Mouse (Mus musculus) forebrain, embryonic 12.5 days (tissue): ENCODE data around the gene Senp3. TPM values are rescaled to one million over a fixed set of nuclear protein-coding genes. Genes with fewer than 3 reads are reported as not detected.
"Not testable (repeated sequence)": the region's sequence is repeated elsewhere in the genome, so short reads cannot be mapped to it uniquely, and the experiment has no call there.

ENCODE experiments used
- ATAC-seq: fragments of 200-750 bp; cut with Nextera tagmentation; 2 replicates; pipeline ENCODE4 v1.8.0; 2017; ENCODE audit warnings: moderate TSS enrichment; ENCODE audit not compliant: low FRiP score
- H3K27ac ChIP-seq: fragments of 300-500 bp; sonication (generic); 2 replicates; pipeline ENCODE4 v1.5.1; 2016; ENCODE audit warnings: mild to moderate bottlenecking
- H3K27me3 ChIP-seq: fragments of 300-500 bp; sonication (generic); 2 replicates; pipeline ENCODE4 v1.6.1; 2016; ENCODE audit warnings: mild to moderate bottlenecking
- H3K36me3 ChIP-seq: fragments of 300-500 bp; sonication (generic); replicated peaks from 2 replicates; pipeline ENCODE4 v1.6.1; 2016; ENCODE audit warnings: mild to moderate bottlenecking
- H3K4me1 ChIP-seq: fragments of 300-500 bp; sonication (generic); 2 replicates; pipeline ENCODE4 v1.6.1; 2016
- H3K4me2 ChIP-seq: fragments of 300-500 bp; sonication (generic); 2 replicates; pipeline ENCODE4 v1.6.1; 2016; ENCODE audit warnings: mild to moderate bottlenecking, moderate library complexity
- H3K4me3 ChIP-seq: fragments of 300-500 bp; sonication (generic); replicated peaks from 2 replicates; pipeline ENCODE4 v1.5.1; 2016; ENCODE audit warnings: mild to moderate bottlenecking
- H3K9ac ChIP-seq: fragments of 300-500 bp; sonication (generic); 2 replicates; pipeline ENCODE4 v1.6.1; 2016; ENCODE audit warnings: mild to moderate bottlenecking
- H3K9me3 ChIP-seq: fragments of 300-500 bp; sonication (generic); 2 replicates; pipeline ENCODE4 v1.6.1; 2016
- WGBS: fragments of 180-500 bp; shearing (Covaris S2); methylation state at CpG from one replicate; pipeline ENCODE4 v1.1.7; 2016; 5-methylcytosine and 5-hydroxymethylcytosine counted together
- polyA plus RNA-seq: library from polyadenylated mRNA; unstranded; fragments of >200 nt; fragmentation: Nextera tagmentation; extraction: Ambion mirVana; gene quantifications from 2 replicates; pipeline ENCODE4 v1.2.1, GENCODE M21; 2016

Senp3 gene
- 106 and 119 TPM in 2 replicates for polyA plus RNA-seq

DNA sequence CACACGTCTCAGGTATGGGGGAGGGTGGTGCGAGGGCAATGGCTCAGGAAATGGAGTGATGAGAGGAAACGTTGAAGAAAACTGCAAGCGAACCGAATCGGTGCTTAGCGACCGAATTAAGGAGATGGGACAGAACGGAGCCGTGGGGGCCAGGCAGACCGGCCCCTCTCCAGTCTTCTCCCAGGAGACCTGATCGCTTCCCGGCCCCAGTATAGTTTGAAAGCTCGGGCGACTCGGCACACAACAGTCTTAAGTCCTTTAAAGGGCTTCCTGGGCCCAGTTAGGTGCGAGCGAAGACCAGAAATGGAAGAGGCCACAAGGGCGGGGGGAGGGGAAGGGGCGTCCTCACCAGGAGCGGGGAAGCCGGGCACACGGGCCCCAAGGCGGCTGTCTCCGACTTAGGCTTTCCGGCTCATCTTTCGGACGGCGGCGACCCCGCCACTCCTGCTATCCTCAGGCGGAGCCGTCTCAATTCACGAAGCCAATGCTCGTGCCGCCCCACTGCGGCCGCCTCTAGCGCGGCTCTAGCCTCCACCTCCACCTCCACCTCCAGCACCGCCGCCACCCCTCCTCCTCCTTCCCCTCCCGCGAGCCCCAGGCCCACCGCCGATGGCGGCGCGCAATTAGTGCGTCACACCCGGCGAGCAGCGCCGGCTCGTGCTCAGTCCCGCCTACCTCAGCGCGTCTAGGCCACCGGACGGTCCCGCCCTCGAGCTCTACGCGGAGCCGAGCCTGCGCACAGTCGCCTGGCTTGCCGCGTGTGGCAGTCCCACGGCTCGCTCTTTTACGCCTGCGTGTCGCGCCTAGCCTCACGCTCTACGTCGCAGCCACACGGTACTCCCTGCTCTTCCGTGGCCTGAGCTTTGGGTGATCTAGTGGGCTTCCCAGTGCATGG lies at the start of gene Senp3:
Gene Senp3 (minus strand): TSS at position 771 of the 895 bp plus-strand sequence.
- H3K27ac ChIP-seq: peak within 1 kb of the TSS; percentile 95
- H3K4me3 ChIP-seq: peak within 1 kb of the TSS; percentile 83
- H3K9me3 ChIP-seq: no peaks in the 10 kb centered on the region
- peak within 1 kb of the TSS; percentile 75 for H3K9ac ChIP-seq
- peaks cover 36% of the 10 kb centered on the region for H3K4me1 ChIP-seq
- H3K36me3 ChIP-seq: peaks cover 37% of the 10 kb centered on the region
- H3K27me3 ChIP-seq: peaks cover 13% of the 10 kb centered on the region; the same call in 1 of the 2 replicates
- ATAC-seq: peak; percentile 98
- under 1% methylated on average over 76 of the region's 80 CpGs for WGBS
- H3K4me2 ChIP-seq: peak within 1 kb of the TSS; percentile 88

DNA sequence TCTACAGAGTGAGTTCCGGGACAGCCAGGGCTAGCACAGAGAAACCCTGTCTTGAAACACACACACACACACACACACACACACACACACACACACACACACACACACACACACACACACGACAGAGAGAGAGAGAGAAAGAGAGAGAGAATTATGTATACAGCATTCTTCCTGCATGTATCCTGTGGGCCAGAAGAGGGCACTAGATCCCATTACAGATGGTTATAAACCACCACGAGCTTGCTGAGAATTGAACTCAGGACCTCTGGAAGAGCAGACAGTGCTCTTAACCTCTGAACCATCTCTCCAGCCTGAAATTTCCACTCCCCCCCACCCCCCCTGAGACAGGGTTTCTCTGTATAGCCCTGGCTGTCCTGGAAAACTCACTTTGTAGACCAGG lies 49.5 kb upstream of the Senp3 start:
- H3K4me1 ChIP-seq, H3K9me3 ChIP-seq, H3K27me3 ChIP-seq, H3K4me3 ChIP-seq, H3K9ac ChIP-seq, H3K4me2 ChIP-seq, ATAC-seq, H3K27ac ChIP-seq: not testable (repeated sequence)
- peaks cover 31% of the 10 kb centered on the region for H3K36me3 ChIP-seq
- 91% methylated on average over 2 of the region's 3 CpGs for WGBS

GRCm38 (mm10) chr11:69729063-69729462 lies 47.2 kb upstream of the Senp3 start:
- Histone ChIP-seq H3K4me1 (no peaks in the 10 kb centered on the region), H3K36me3 (peaks cover 7% of the 10 kb centered on the region), H3K4me2 (no peak overlapping the region), H3K27me3 (no peaks in the 10 kb centered on the region), H3K9me3 (no peaks in the 10 kb centered on the region), H3K4me3 (no peak overlapping the region), H3K27ac (no peak overlapping the region), H3K9ac (no peak overlapping the region)
- no peak for ATAC-seq
- WGBS: 13% methylated on average over 3 of the region's 3 CpGs

- H3K4me1 ChIP-seq: no peaks in the 10 kb centered on the region
- H3K27ac ChIP-seq: no peak overlapping the region
- H3K9ac ChIP-seq: no peak overlapping the region
- no peaks in the 10 kb centered on the region for H3K36me3 ChIP-seq
- ATAC-seq: no peak
- no peaks in the 10 kb centered on the region for H3K9me3 ChIP-seq
- no peak overlapping the region for H3K4me2 ChIP-seq
- H3K4me3 ChIP-seq: no peak overlapping the region
- no peaks in the 10 kb centered on the region for H3K27me3 ChIP-seq
- 39% methylated on average over 5 of the region's 5 CpGs for WGBS
Measured at GRCm38 (mm10) chr11:69725951-69726350, 44.1 kb upstream of the Senp3 start.

DNA sequence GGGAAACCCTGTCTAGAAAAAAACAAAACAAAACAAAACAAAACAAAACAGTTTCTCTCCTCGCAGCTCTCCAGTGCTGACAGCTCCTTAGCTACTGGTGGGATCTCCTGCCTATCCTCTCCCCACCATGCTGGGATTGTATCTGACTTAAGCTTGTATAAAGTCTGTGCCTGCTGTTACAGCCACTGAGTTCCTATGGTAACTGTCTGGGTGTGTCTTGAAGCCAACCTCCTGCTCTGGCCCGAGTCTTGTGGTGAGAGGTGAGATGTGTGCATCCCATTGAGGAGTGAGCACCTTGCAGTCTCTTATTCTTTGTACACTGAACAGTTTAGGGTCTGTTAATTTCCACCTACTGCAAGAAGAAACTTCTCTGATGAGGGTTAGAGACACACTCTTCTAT lies 41.2 kb upstream of the Senp3 start:
- Histone ChIP-seq H3K9ac (no peak overlapping the region), H3K4me1 (peaks cover 5% of the 10 kb centered on the region; the same call in 1 of the 2 replicates), H3K4me3 (no peak overlapping the region), H3K27ac (no peak overlapping the region), H3K27me3 (no peaks in the 10 kb centered on the region), H3K9me3 (no peaks in the 10 kb centered on the region), H3K4me2 (no peak overlapping the region), H3K36me3 (no peaks in the 10 kb centered on the region)
- 63% methylated on average over 2 of the region's 2 CpGs for WGBS
- no peak for ATAC-seq

DNA sequence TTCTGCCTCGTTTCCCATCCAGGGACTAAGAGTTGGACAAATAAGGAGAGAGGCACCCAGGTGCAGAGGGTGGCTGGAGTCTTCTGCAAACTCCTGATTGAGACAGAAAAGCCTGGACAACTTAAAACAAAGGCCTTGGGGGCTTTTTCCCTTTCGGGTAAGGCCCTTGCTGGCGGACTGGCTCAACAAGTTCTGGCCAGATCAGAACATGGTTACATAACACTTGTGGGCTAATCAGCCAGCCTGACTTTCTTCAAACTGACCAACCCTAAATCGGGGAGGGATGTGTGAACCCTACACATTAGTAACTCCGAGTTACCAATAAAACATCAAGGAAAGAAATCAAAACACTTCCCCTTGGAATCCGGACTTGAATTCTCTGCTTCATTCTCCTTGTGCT lies 39.0 kb upstream of the Senp3 start:
- Histone ChIP-seq H3K27me3 (no peaks in the 10 kb centered on the region), H3K9me3 (no peaks in the 10 kb centered on the region), H3K36me3 (no peaks in the 10 kb centered on the region), H3K4me1 (peaks cover 5% of the 10 kb centered on the region; the same call in 1 of the 2 replicates), H3K4me2 (no peak overlapping the region), H3K9ac (no peak overlapping the region), H3K27ac (no peak overlapping the region), H3K4me3 (no peak overlapping the region)
- no peak for ATAC-seq
- WGBS: 81% methylated on average over 6 of the region's 6 CpGs

DNA sequence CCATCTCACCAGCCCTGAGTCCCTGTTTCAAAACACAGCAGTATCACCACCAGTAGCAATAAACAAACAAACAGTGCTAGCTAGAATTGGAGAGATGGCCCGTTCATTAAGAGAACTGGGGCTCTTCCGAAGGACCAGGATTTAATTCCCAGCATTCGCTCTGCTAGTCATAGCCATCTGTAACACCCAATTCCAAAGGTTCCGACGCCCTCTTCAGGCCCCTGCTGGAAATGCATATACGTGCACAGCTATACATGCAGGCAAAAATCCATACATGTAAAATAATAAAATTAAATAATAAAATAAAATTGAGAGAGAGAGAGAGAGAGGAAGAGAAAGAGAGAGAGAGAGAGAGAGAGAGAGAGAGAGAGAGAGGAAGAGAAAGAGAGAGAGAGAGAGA lies 37.5 kb upstream of the Senp3 start:
- WGBS: 70% methylated on average over 6 of the region's 6 CpGs
- H3K36me3 ChIP-seq: no peaks in the 10 kb centered on the region
- peaks cover 5% of the 10 kb centered on the region; the same call in 1 of the 2 replicates for H3K4me1 ChIP-seq
- H3K4me2 ChIP-seq: no peak overlapping the region
- no peak overlapping the region for H3K4me3 ChIP-seq
- no peak overlapping the region for H3K27ac ChIP-seq
- ATAC-seq: no peak
- H3K9me3 ChIP-seq: no peaks in the 10 kb centered on the region
- H3K9ac ChIP-seq: no peak overlapping the region
- H3K27me3 ChIP-seq: no peaks in the 10 kb centered on the region

DNA sequence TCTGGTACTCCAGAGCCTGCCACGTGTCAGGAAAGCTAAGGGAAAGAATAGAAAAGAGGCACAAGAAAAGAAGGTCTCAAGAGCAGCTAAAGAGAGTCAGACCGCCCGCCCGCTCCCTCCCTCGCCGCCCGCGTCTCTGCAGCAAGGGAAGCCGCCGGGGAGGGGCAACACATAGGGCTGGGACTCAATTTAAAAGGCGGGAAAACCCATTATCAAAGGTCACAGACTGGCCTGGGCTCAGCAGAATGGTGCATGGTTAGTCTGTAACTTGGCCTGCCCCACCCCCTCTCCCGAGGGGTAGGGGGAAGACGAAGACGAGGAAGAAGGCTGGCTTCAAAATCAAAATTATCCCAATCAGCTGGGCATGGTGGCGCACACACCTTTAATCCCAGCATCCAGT lies 36.8 kb upstream of the Senp3 start:
- Histone ChIP-seq H3K4me3 (no peak overlapping the region), H3K4me1 (peaks cover 5% of the 10 kb centered on the region; the same call in 1 of the 2 replicates), H3K27me3 (no peaks in the 10 kb centered on the region), H3K9ac (no peak overlapping the region), H3K27ac (no peak overlapping the region), H3K4me2 (peak overlapping the region; percentile 6), H3K36me3 (no peaks in the 10 kb centered on the region), H3K9me3 (no peaks in the 10 kb centered on the region)
- 23% methylated on average over 15 of the region's 15 CpGs for WGBS
- no peak for ATAC-seq

DNA sequence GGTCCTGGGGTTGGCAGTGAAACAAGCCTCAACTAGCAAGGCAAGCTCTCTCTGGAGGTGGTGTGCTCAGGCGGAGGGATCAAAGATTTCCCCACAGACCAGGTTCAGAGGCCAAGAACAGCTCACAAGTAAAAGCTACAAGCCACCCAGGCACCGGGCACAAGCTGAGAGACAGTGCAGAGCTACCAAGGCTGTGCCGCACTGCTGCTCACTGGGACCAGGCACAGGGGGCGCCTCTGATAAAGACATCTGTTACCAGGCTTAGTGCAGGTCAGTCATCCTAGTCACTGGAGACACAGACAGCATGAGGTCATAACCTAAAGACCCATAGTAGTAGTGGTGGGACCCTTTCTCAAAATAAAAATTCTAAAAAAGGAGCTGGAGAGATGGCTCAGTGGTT lies 35.1 kb upstream of the Senp3 start:
- no peaks in the 10 kb centered on the region for H3K36me3 ChIP-seq
- H3K9me3 ChIP-seq: no peaks in the 10 kb centered on the region
- H3K27ac ChIP-seq: no peak overlapping the region
- H3K4me2 ChIP-seq: no peak overlapping the region
- no peak overlapping the region for H3K9ac ChIP-seq
- peaks cover 5% of the 10 kb centered on the region; the same call in 1 of the 2 replicates for H3K4me1 ChIP-seq
- 72% methylated on average over 4 of the region's 4 CpGs for whole genome bisulfite sequencing
- no peak overlapping the region for H3K4me3 ChIP-seq
- no peaks in the 10 kb centered on the region for H3K27me3 ChIP-seq
- no peak for ATAC-seq

GRCm38 (mm10) chr11:69715929-69716328 lies 34.0 kb upstream of the Senp3 start:
- H3K27ac ChIP-seq: no peak overlapping the region
- no peak overlapping the region for H3K4me2 ChIP-seq
- no peak overlapping the region for H3K4me3 ChIP-seq
- no peaks in the 10 kb centered on the region for H3K9me3 ChIP-seq
- no peak for ATAC-seq
- H3K4me1 ChIP-seq: peaks cover 5% of the 10 kb centered on the region; the same call in 1 of the 2 replicates
- H3K27me3 ChIP-seq: no peaks in the 10 kb centered on the region
- no peak overlapping the region for H3K9ac ChIP-seq
- H3K36me3 ChIP-seq: no peaks in the 10 kb centered on the region
- WGBS: 50% methylated on average over 5 of the region's 5 CpGs

DNA sequence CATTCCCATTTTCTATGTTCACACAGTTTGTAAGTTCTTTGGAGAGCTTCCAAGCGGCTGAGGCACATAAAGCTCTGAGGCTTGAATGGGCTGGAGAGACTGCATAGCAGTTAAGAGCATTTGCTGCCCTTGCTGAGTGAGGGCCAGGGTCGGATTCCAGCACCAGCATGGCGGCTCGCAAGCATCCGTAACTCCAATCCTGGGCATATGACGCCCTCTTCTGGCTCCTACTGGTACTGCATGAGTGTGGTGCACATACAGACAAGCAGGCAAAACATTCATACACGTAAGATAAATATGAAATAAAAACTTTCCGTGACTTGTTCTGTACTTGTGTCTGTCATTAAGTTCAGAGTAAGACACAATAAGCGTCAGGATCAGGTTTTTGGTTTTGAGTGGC lies 33.6 kb upstream of the Senp3 start:
- no peaks in the 10 kb centered on the region for H3K36me3 ChIP-seq
- H3K9me3 ChIP-seq: no peaks in the 10 kb centered on the region
- ATAC-seq: no peak
- WGBS: 63% methylated on average over 9 of the region's 9 CpGs
- no peaks in the 10 kb centered on the region for H3K27me3 ChIP-seq
- H3K4me3 ChIP-seq: no peak overlapping the region
- H3K27ac ChIP-seq: no peak overlapping the region
- no peak overlapping the region for H3K4me2 ChIP-seq
- H3K9ac ChIP-seq: no peak overlapping the region
- peaks cover 5% of the 10 kb centered on the region; the same call in 1 of the 2 replicates for H3K4me1 ChIP-seq

- no peak overlapping the region for H3K4me3 ChIP-seq
- WGBS: 79% methylated on average over 18 of the region's 18 CpGs
- H3K9ac ChIP-seq: no peak overlapping the region
- H3K4me2 ChIP-seq: no peak overlapping the region
- ATAC-seq: no peak
- H3K9me3 ChIP-seq: no peaks in the 10 kb centered on the region
- H3K27me3 ChIP-seq: no peaks in the 10 kb centered on the region
- H3K27ac ChIP-seq: no peak overlapping the region
- peaks cover 5% of the 10 kb centered on the region; the same call in 1 of the 2 replicates for H3K4me1 ChIP-seq
- no peaks in the 10 kb centered on the region for H3K36me3 ChIP-seq
Measured at GRCm38 (mm10) chr11:69714636-69715329, 32.9 kb upstream of the Senp3 start.
